Mouse (Mus musculus): ENCODE measurements around the gene Zdhhc14. TPM values are rescaled to one million over a fixed set of nuclear protein-coding genes. Genes with fewer than 3 reads are reported as not detected.

The Zdhhc14 gene
- total RNA-seq, 2 experiments from 2014 or later: 2.0 to 4.3 TPM

DNA sequence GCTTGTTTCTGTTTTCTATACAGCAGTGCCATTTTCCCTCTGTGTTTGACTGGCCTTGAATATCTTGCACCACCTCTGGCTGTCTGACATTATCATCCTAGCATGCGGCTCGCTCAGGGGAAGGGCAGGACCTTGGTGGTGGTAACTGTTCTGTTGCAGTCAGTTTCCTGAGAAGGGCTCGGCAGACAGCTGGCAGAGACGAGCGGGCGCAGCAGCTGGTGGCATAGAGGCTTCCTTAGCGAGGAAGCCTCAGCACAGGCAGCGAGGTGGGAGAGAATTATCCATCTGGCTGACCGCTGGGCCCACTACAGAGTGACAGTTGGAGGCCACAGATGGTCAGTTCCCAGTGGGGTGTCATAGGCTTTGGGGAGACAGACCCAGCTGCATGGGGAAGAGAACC, 18.2 kb downstream of the Zdhhc14 start:
- DNase-seq: no peak
- no peak overlapping the region for H3K27ac ChIP-seq
- H3K4me3 ChIP-seq: no peak overlapping the region
- no peak for TF ChIP-seq CTCF (IDR thresholded peaks at IDR 0.05)
- intact Hi-C loops (cut with DNase I): no loop called here

DNA sequence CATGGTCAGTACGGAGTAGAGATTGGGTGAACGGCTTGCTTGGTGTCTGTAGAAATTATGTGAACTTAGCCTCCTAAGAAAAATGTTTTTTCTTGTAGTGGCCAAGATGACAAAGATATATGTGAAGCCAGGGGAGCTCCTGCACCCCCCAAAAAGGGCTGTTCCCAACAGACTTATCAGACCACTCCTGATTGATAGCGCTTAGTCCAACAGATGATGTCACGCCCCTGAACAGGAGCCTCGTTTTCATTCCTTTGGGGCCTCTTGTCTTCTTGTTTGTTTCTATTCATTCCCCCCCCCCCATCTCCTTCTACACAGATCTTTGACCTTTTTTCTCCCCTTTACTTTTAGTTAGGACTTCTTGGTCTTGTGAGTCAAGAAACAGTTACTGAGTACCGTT, 19.4 kb downstream of the Zdhhc14 start:
- intact Hi-C loops (cut with DNase I): no loop called here
- TF ChIP-seq CTCF (IDR thresholded peaks at IDR 0.05): no peak
- DNase-seq: no peak
- Histone ChIP-seq H3K4me3 (no peak overlapping the region), H3K27ac (no peak overlapping the region)

DNA sequence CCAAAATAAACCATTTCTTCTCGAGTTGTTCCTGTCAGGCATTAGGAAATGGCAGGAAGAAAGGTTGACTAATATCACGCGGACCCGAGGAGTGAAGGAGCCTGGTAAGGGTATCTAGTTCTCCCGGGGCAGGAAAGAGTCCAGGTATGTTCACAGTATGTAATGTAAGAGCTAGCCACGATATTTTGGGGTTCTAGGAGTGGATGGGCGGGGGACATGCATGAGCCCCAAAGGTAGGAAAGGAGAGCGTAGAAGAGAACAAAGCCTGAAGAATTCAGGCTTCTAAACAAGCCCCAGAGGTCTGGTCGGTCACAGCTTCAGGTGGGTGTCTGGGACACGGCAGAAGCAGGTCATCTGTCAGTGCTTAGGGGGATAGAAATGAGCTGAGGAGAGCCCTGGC, 27.1 kb downstream of the Zdhhc14 start:
- no peak for TF ChIP-seq CTCF (IDR thresholded peaks at IDR 0.05)
- Histone ChIP-seq H3K27ac (no peak overlapping the region), H3K4me3 (no peak overlapping the region)
- DNase-seq: no peak
- intact Hi-C loops (cut with DNase I): no loop called here

DNA sequence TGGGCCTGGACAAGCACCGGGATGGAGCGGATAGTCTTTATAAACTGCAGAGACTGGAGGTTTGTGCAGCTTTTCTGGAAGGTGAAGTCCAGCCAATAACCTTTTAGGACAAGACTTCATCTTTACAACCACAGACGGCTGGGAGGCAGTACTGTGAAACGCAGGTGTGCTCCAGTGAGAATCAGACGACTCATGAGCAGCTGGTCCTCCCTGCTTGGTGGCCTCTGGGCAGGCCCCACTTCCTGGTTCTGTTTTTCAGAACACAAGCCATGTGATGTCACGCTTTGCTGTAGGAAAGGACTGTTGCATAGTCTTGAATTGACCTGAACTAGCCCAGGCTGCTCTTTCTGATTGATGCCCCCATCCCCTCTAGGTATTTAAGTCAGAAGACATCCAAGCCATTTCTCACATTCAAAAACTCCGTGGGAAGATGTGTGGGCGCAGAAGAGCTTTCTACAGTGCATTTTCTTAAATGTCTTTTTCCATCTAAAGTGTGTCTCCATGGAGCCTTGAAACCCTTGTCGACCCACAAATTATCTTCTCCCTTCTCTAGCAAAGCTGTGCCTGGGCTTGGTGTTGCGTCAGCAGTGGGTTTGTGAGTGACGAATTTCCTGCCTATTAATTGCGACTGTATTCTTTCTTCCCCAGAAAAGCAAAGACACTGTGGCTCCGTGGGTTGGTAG, 27.7 kb downstream of the Zdhhc14 start:
- Histone ChIP-seq H3K4me3 (no peak overlapping the region), H3K27ac (no peak overlapping the region)
- intact Hi-C loops (cut with DNase I): no loop called here
- no peak for DNase-seq
- no peak for TF ChIP-seq CTCF (IDR thresholded peaks at IDR 0.05)

DNA sequence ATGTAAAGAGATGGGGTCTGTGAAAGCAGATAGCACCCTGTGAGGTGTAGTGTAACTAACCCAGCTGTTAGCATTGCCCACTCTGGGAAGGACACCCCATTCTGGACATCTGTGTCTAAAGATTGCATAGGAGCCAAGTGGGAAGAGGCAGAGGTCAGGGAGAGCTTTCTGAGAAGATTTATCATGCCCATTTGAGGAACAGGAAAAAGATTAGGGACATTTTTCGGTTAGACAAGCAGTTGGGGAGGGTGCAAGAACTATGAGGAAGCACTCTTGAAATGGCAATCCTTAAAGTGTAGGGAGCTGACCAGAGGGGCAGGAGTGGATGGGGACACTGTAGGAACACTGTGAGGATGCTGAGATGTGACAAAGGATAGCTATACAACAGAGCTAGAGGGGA, 29.2 kb downstream of the Zdhhc14 start:
- DNase-seq: no peak
- H3K27ac ChIP-seq: no peak overlapping the region
- H3K4me3 ChIP-seq: no peak overlapping the region
- intact Hi-C loops (cut with DNase I): no loop called here
- no peak for TF ChIP-seq CTCF (IDR thresholded peaks at IDR 0.05)

DNA sequence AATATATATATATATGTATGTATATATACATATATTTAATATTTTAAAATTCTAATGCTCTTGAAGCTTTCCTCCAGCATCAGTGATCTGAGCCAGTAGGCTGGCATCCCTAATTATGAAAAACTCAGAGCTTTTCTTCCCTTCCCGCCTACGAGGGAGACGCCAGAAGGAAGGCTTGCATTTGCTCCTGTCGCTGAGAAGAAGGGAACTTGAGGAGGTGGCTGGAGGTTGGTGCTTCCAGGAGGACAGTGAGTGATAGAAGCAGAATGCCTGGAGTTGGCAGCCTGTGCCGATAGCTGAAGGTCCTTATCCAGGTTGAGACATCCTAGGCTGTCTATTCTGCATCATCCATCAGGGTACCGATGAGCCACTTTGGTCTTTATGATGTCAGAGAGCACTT, 37.2 kb downstream of the Zdhhc14 start:
- Histone ChIP-seq H3K27ac (no peak overlapping the region), H3K4me3 (no peak overlapping the region)
- DNase-seq: no peak
- intact Hi-C loops (cut with DNase I): no loop called here
- no peak for TF ChIP-seq CTCF (IDR thresholded peaks at IDR 0.05)

DNA sequence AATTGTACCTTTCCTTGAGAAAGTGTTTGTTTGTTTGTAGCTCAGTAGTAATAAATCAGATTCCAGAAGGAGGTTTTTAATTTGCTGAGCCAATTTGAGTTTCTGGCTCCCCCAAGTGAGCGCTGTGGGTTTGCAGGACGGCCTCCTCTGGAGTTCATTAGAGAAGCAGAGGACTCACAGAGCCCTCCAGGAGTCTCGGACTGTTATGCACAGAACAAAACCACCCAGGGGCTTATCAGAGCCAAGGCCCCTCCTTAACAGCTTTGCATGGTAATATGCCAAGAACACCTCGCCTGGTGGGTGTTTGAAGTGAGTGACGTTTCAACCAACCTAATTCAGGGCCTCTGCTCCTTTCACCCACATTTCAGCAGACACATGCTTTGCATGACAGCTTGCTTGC, 40.5 kb downstream of the Zdhhc14 start:
- DNase-seq: no peak
- H3K4me3 ChIP-seq: no peak overlapping the region
- no peak overlapping the region for H3K27ac ChIP-seq
- no peak for TF ChIP-seq CTCF (IDR thresholded peaks at IDR 0.05)
- intact Hi-C loops (cut with DNase I): no loop called here

DNA sequence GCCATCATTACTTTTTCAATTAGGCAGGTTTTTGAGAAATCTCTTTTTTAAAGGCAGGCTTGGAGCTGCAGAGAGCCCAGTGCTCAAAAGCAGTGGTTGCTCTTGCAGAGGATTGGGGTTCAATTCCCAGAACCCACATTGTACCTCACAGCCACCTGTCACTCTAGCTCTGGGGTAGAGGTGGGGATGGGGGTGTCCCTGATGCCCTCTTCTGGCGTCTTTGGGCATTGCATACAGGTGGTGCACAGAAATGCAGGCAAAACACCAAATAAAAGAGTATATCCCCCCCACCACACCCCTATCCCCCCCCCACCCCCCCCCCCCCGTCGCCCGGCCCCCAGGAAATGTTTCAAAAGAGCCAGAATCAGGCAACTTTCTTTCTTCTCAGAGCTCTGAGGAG, 43.0 kb downstream of the Zdhhc14 start:
- intact Hi-C loops (cut with DNase I): no loop called here
- H3K4me3 ChIP-seq: no peak overlapping the region
- no peak overlapping the region for H3K27ac ChIP-seq
- no peak for DNase-seq
- peak; percentile 35; the same call in 1 of the 2 replicates for TF ChIP-seq CTCF (IDR thresholded peaks at IDR 0.05)

DNA sequence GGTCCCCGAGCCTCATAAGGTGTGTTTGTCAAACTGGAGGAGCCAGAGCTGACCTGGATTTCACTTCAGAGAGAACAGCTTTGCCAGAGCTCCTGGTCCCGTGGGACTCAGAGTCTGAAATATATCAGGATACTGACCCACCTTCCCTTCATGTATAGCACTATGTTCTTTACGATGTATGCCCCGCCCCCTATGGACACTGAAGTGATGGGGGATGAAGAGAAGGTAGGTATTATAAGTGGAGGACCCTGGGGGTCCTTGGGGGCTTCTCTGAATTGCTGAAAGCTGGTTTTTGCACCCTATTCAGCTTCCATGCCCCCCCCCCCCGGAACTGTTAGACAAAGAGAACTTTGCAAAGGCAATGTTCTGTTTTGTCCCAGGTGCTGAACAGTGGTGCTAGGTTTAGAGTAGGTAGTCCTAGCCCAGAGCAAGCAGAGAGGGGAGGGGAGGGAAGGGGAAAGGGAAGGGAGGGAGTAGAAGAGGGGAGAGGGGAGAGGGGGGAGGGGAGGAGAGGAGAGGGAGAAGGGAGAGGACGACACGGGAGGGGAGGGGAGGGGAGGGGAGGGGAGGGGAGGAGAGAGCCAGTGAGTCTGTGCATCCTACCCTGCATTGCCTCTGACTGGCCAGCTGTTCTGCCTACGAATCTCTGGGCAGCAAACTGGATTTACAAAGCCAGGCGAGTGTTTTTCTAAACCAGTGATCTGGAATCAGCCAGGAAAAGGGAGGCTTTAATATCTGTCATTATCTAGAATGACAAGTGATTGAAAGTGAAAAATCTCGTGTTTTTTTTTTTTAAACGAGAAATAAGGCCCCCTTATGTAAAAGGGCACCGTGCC, 44.1 kb downstream of the Zdhhc14 start:
- no peak for DNase-seq
- no peak overlapping the region for H3K4me3 ChIP-seq
- TF ChIP-seq CTCF (IDR thresholded peaks at IDR 0.05): no peak
- no peak overlapping the region for H3K27ac ChIP-seq
- intact Hi-C loops (cut with DNase I): no loop called here

DNA sequence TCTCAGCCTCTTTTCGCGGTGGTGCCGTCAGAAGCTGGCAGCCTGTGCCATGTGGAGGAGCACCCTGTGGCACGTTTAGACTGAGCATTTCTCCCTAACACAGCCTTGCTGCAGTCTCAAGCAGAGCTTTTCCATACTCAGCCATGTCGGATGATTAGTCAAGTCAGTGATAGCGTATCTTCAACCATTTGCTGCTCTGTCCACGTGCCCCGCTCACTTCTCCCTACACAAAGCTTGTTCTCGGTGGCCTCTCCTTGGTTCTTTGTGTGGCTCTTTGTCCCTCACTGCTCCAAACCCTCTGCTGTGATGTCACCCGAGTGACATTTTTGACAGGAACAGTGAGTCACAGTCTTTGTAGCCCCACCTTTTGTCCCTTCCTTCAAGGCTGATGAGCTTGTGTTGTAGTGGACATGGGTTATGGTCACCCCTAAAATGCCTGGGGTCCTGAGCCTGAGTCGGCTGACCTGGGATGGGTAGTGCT, 44.8 kb downstream of the Zdhhc14 start:
- intact Hi-C loops (cut with DNase I): no loop called here
- H3K4me3 ChIP-seq: no peak overlapping the region
- H3K27ac ChIP-seq: no peak overlapping the region
- TF ChIP-seq CTCF (IDR thresholded peaks at IDR 0.05): no peak
- no peak for DNase-seq

DNA sequence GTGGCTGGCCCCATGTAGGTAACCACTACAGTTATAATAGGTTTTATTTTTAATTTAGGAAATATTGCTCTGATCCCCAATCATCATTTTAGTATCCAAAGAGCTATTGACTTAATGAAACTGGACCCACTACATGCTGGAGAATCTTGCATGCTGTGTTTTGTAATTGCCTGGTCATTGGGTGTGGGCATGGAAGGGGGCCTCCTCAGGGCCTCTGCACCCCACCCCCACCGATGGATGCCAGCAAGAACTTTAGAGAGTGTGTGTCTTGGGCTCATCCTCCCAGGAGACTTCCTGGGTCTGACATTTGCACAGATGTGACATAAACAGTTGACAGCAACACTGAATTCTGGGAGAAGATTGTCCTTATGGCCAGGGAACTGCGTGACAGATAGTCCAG, 49.8 kb downstream of the Zdhhc14 start:
- no peak for DNase-seq
- intact Hi-C loops (cut with DNase I): no loop called here
- TF ChIP-seq CTCF (IDR thresholded peaks at IDR 0.05): no peak
- Histone ChIP-seq H3K27ac (no peak overlapping the region), H3K4me3 (no peak overlapping the region)

DNA sequence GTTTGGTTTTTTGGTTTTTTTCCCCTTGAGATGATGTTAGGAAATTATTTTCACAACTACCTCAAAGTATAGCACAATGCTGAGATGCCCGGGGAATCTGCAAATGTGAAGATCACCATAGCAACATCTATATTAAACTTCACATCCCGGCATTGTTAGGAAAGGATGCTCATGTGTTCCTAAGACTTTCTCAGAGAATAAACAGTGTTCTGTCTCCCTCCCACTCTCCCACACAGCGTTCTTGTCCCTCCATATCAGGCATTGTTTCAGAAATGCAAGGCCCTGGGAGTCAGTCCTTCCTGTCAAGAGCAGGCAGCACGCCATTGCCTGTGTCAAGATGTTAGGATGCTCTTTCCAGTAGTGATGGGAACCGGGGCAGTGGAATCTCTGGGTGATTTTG, 51.7 kb downstream of the Zdhhc14 start:
- H3K4me3 ChIP-seq: no peak overlapping the region
- DNase-seq: no peak
- H3K27ac ChIP-seq: no peak overlapping the region
- TF ChIP-seq CTCF (IDR thresholded peaks at IDR 0.05): no peak
- intact Hi-C loops (cut with DNase I): no loop called here

DNA sequence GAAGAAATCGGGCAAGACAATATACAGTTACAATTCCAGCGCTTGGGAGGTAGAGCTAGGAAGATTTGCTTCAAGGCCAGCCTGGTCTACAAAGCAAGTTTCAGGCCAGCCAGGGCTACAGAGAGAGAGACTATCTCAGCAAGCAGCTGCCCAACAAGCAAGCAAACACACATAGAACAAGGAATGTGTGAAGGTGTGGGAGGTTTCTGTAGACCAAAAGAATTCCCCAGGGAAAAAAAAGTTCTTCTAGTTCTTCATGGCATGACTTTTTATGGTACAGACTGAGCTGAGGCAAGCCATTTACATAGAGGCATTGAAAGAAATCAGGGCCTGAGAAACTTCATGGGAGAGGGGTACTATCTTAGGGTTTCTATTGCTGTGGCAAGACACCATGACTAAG, 52.7 kb downstream of the Zdhhc14 start:
- intact Hi-C loops (cut with DNase I): no loop called here
- no peak overlapping the region for H3K27ac ChIP-seq
- TF ChIP-seq CTCF (IDR thresholded peaks at IDR 0.05): no peak
- no peak overlapping the region for H3K4me3 ChIP-seq
- DNase-seq: no peak

Data from gastrocnemius, adult 2 months (tissue).